Mouse (Mus musculus) brain, embryonic 14.5 days (tissue): ENCODE data around the gene Exoc3.

ENCODE experiments used
- CTCF ChIP-seq: fragments of 200-500 bp; IDR thresholded peaks from 2 replicates; pipeline ENCODE4 v1.5.1; 2012; ENCODE audit warnings: inconsistent platforms, mild to moderate bottlenecking, moderate library complexity, borderline replicate concordance; ENCODE audit not compliant: insufficient read depth, insufficient read length; ENCODE audit errors: extremely low read depth
- POLR2A ChIP-seq: fragments of 200-500 bp; IDR thresholded peaks from 2 replicates; pipeline ENCODE4 v1.6.1; 2012; ENCODE audit warnings: mild to moderate bottlenecking, inconsistent platforms, borderline replicate concordance; ENCODE audit not compliant: poor library complexity, insufficient read depth, insufficient read length, severe bottlenecking; ENCODE audit errors: extremely low read depth

- TF ChIP-seq CTCF (no peak), POLR2A (no peak)
These were observed 38.9 kb downstream of the Exoc3 start for GRCm38 (mm10) chr13:74169446-74170164.
